Mouse (Mus musculus): Measurements from ENCODE around the gene Gls2.
"Not testable (repeated sequence)": the region's sequence is repeated elsewhere in the genome, so short reads cannot be mapped to it uniquely, and the experiment has no call there.

Gene Gls2

GRCm38 (mm10) chr10:128194024-128194550 lies at the start of gene Gls2:
Gls2 (plus strand) TSS chr10:128194457.
- peak; percentile 96 for DNase-seq (ENCODE audit: low read depth, low spot score)

GRCm38 (mm10) chr10:128144961-128145360 lies 49.3 kb upstream of the Gls2 start:
- DNase-seq (ENCODE audit: low read depth, low spot score), result no peak

- no peak for DNase-seq (ENCODE audit: low read depth, low spot score)
Observed at GRCm38 (mm10) chr10:128148789-128149365, 45.4 kb upstream of the Gls2 start.

GRCm38 (mm10) chr10:128149592-128149991 lies 44.7 kb upstream of the Gls2 start:
- peak; percentile 77 for DNase-seq (ENCODE audit: low read depth, low spot score)

GRCm38 (mm10) chr10:128150941-128151340 lies 43.3 kb upstream of the Gls2 start:
- no peak for DNase-seq (ENCODE audit: low read depth, low spot score)

GRCm38 (mm10) chr10:128153978-128154377 lies 40.3 kb upstream of the Gls2 start:
- DNase-seq (ENCODE audit: low read depth, low spot score), result no peak

- DNase-seq (ENCODE audit: low read depth, low spot score), result not testable (repeated sequence)
Observed at GRCm38 (mm10) chr10:128165726-128166125, 28.5 kb upstream of the Gls2 start.

GRCm38 (mm10) chr10:128167091-128167490 lies 27.2 kb upstream of the Gls2 start:
- no peak for DNase-seq (ENCODE audit: low read depth, low spot score)

- not testable (repeated sequence) for DNase-seq (ENCODE audit: low read depth, low spot score)
Observed at GRCm38 (mm10) chr10:128171348-128171747, 22.9 kb upstream of the Gls2 start.

GRCm38 (mm10) chr10:128175302-128175701 lies 19.0 kb upstream of the Gls2 start:
- no peak for DNase-seq (ENCODE audit: low read depth, low spot score)

GRCm38 (mm10) chr10:128175996-128176755 lies 18.1 kb upstream of the Gls2 start:
- DNase-seq (ENCODE audit: low read depth, low spot score), result no peak

GRCm38 (mm10) chr10:128177316-128177715 lies 16.9 kb upstream of the Gls2 start:
- DNase-seq (ENCODE audit: low read depth, low spot score), result no peak

- DNase-seq (ENCODE audit: low read depth, low spot score), result no peak
Observed at GRCm38 (mm10) chr10:128179989-128180388, 14.3 kb upstream of the Gls2 start, which contains the start of gene Rbms2. Rbms2 (minus strand) TSS chr10:128180297.

GRCm38 (mm10) chr10:128184296-128184695 lies 10.0 kb upstream of the Gls2 start:
- DNase-seq (ENCODE audit: low read depth, low spot score), result no peak

GRCm38 (mm10) chr10:128185277-128185940 lies 8.8 kb upstream of the Gls2 start:
- DNase-seq (ENCODE audit: low read depth, low spot score), result no peak

- peak; percentile 84 for DNase-seq (ENCODE audit: low read depth, low spot score)
Observed at GRCm38 (mm10) chr10:128185959-128186358, 8.3 kb upstream of the Gls2 start.

GRCm38 (mm10) chr10:128187181-128187605 lies 7.1 kb upstream of the Gls2 start:
- DNase-seq (ENCODE audit: low read depth, low spot score), result peak; percentile 83

- no peak for DNase-seq (ENCODE audit: low read depth, low spot score)
Observed at GRCm38 (mm10) chr10:128188242-128188877, 5.9 kb upstream of the Gls2 start.

- DNase-seq (ENCODE audit: low read depth, low spot score), result no peak
Observed at GRCm38 (mm10) chr10:128191472-128191871, 2.8 kb upstream of the Gls2 start.

GRCm38 (mm10) chr10:128192030-128192766 lies 2.1 kb upstream of the Gls2 start:
- not testable (repeated sequence) for DNase-seq (ENCODE audit: low read depth, low spot score)

GRCm38 (mm10) chr10:128193113-128193512 lies 1.1 kb upstream of the Gls2 start:
- no peak for DNase-seq (ENCODE audit: low read depth, low spot score)

All from WW6 (cell line).